Mouse (Mus musculus) embryonic facial prominence, embryonic 13.5 days (tissue): ENCODE data around the gene Vcam1. TPM values are rescaled to one million over a fixed set of nuclear protein-coding genes. Genes with fewer than 3 reads are reported as not detected.

ENCODE experiments used
- ATAC-seq: fragments of 200-750 bp; cut with Nextera tagmentation; 2 replicates; pipeline ENCODE4 v1.8.0; 2017; ENCODE audit warnings: low read depth; ENCODE audit not compliant: insufficient number of reproducible peaks, insufficient read depth, low FRiP score, low TSS enrichment
- H3K27ac ChIP-seq: fragments of 300-500 bp; sonication (generic); 2 replicates; pipeline ENCODE4 v1.5.1; 2015; ENCODE audit warnings: moderate library complexity, mild to moderate bottlenecking, inconsistent platforms
- H3K27me3 ChIP-seq: fragments of 300-500 bp; sonication (generic); 2 replicates; pipeline ENCODE4 v1.6.1; 2015; ENCODE audit warnings: mild to moderate bottlenecking, inconsistent platforms
- H3K36me3 ChIP-seq: fragments of 300-500 bp; sonication (generic); 2 replicates; pipeline ENCODE4 v1.6.1; 2015; ENCODE audit warnings: mild to moderate bottlenecking, inconsistent platforms
- H3K4me1 ChIP-seq: fragments of 300-500 bp; sonication (generic); 2 replicates; pipeline ENCODE4 v1.6.1; 2015; ENCODE audit warnings: inconsistent platforms
- H3K4me2 ChIP-seq: fragments of 300-500 bp; sonication (generic); 2 replicates; pipeline ENCODE4 v1.6.1; 2015; ENCODE audit warnings: moderate library complexity, mild to moderate bottlenecking, inconsistent platforms
- H3K4me3 ChIP-seq: fragments of 300-500 bp; sonication (generic); 2 replicates; pipeline ENCODE4 v1.5.1; 2015; ENCODE audit warnings: mild to moderate bottlenecking, inconsistent platforms
- H3K9ac ChIP-seq: fragments of 300-500 bp; sonication (generic); 2 replicates; pipeline ENCODE4 v1.6.1; 2015; ENCODE audit warnings: mild to moderate bottlenecking, inconsistent platforms
- H3K9me3 ChIP-seq: fragments of 300-500 bp; sonication (generic); 2 replicates; pipeline ENCODE4 v1.6.1; 2016; ENCODE audit warnings: inconsistent platforms
- WGBS: fragments of 180-500 bp; shearing (Covaris S2); methylation state at CpG from one replicate; pipeline ENCODE4 v1.1.7; 2015; ENCODE audit warnings: mixed read lengths; 5-methylcytosine and 5-hydroxymethylcytosine counted together
- polyA plus RNA-seq: library from polyadenylated mRNA; unstranded; fragments of >200 nt; fragmentation: Nextera tagmentation; extraction: Ambion mirVana; gene quantifications from 2 replicates; pipeline ENCODE4 v1.2.1, GENCODE M21; 2015

The Vcam1 gene
- 36.2 and 42.8 TPM in 2 replicates for polyA plus RNA-seq

DNA sequence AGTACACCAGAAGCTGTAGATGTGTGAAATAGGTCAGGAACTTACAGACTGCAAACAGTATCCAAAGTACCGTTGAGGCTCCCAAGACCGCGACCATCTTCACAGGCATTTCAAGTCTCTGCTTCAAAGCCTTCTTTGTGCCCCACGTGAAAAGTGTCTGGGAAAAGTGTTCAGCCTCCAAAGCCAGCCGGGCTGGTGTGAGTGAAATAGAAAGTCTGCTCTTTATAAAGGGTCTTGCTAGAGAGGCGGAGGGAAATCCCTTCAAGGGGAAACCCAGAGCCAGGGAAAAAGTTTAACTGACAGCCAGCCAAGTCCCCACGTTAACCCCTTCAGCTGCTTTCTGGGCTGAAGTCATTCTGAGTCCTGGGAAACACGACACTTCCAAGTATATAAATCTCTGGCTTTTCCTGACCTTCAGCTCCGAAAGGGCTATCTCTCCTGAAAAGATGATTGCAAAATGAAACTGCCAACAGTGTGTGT, at the start of gene Vcam1:
TSS of gene Vcam1 (minus strand) at position 430 of the 480 bp plus-strand sequence.
- Histone ChIP-seq H3K4me3 (peak within 1 kb of the TSS; percentile 47), H3K36me3 (0 out of 2 replicates have a peak, but pooled peaks cover under 1% of the 10 kb centered on the region), H3K4me2 (peak within 1 kb of the TSS; percentile 64), H3K9ac (peak within 1 kb of the TSS; percentile 65), H3K27ac (peak within 1 kb of the TSS; percentile 77), H3K4me1 (peaks cover 17% of the 10 kb centered on the region), H3K27me3 (no peaks in the 10 kb centered on the region), H3K9me3 (no peaks in the 10 kb centered on the region)
- WGBS = 1% methylated on average over 9 of the region's 9 CpGs
- ATAC-seq = no peak

DNA sequence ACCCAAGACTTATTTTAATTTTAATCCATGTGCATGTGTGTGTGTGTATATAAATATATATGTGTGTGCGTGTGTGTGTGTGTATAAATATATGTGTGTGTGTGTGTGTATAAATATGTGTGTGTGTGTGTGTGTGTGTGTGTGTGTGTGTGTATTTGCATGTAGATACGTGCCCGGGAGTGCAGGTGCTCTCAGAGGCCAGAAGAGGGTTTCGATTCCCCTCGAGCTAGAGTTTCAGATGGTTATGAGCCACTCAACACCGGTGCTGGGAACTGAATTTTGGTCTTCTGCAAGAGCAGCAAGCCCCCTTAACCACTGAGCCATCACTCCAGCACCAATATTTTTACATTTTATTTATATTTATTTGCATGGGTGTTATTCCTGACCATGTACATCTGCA, 45.6 kb upstream of the Vcam1 start:
- Histone ChIP-seq H3K36me3 (no peaks in the 10 kb centered on the region), H3K27me3 (no peaks in the 10 kb centered on the region), H3K9ac (no peak overlapping the region), H3K27ac (no peak overlapping the region), H3K9me3 (no peaks in the 10 kb centered on the region), H3K4me1 (no peaks in the 10 kb centered on the region), H3K4me2 (no peak overlapping the region), H3K4me3 (no peak overlapping the region)
- 86% methylated on average over 6 of the region's 6 CpGs for WGBS
- ATAC-seq = no peak

DNA sequence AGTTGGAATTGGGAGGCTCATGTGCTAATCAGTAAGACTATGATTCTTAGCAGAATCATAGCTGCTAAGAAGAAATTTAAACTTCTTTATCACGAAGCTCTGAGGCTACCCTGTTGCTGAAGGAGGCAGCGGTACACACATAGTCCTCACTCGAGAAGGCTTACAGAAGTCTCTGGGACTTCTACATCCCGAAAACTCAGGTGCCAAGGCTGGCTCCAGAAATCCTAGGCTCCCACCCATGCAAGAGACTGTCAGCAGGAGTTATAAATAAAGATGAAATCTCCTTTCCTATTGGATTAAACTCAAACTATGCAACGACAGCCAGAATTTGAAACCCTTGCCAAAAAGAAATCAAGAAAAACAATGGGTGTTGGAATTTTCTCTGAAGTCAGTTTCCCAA, 42.0 kb upstream of the Vcam1 start:
- Histone ChIP-seq H3K9ac (no peak overlapping the region), H3K36me3 (no peaks in the 10 kb centered on the region), H3K4me3 (no peak overlapping the region), H3K4me2 (no peak overlapping the region), H3K27me3 (no peaks in the 10 kb centered on the region), H3K4me1 (no peaks in the 10 kb centered on the region), H3K27ac (no peak overlapping the region), H3K9me3 (no peaks in the 10 kb centered on the region)
- 67% methylated on average over 5 of the region's 5 CpGs for WGBS
- ATAC-seq = no peak

DNA sequence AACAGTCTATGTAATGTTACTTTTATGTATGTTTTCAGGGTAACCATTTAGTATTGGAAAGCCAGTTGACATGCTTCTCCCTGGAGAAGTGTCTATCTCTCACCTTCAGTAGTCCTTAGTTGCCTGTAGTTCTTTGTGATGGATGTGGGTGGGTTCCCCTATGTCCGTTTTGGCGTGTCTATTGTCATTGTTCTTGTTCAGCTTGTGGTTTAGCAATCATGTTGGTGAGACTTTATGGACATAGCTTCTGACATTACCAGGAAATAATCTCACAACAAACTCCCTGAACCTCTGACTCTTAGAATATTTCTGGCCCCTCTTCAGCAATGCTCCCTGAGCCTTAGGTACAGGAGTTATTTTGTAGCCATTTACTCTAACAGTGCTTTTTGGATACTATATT, 38.6 kb upstream of the Vcam1 start:
- whole genome bisulfite sequencing = 82% methylated on average over 2 of the region's 2 CpGs
- no peaks in the 10 kb centered on the region for H3K4me1 ChIP-seq
- ATAC-seq = no peak
- no peaks in the 10 kb centered on the region for H3K27me3 ChIP-seq
- H3K4me3 ChIP-seq = no peak overlapping the region
- H3K4me2 ChIP-seq = no peak overlapping the region
- no peak overlapping the region for H3K27ac ChIP-seq
- no peaks in the 10 kb centered on the region for H3K9me3 ChIP-seq
- no peak overlapping the region for H3K9ac ChIP-seq
- H3K36me3 ChIP-seq = no peaks in the 10 kb centered on the region

DNA sequence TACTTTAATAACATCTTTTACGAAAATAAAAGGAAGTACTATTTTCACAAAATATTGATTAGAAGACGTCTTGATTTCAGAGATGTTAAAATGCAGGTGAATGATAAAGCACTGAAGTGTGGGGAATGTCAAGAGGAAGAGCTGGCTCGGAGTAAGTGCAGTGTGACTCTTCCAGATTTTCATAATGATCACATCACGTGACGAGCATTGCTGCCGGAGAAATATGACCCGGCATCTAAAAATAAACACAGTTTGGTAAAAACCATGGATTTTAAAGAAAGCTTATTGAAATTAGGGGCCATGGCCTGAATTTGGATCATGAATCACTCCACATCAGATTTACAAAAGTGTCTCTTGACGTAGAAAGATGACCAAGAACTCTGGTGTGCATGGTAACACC, 36.8 kb upstream of the Vcam1 start:
- H3K36me3 ChIP-seq = no peaks in the 10 kb centered on the region
- H3K9ac ChIP-seq = no peak overlapping the region
- 68% methylated on average over 8 of the region's 8 CpGs for WGBS
- ATAC-seq = no peak
- H3K27me3 ChIP-seq = no peaks in the 10 kb centered on the region
- no peak overlapping the region for H3K27ac ChIP-seq
- no peak overlapping the region for H3K4me2 ChIP-seq
- no peaks in the 10 kb centered on the region for H3K4me1 ChIP-seq
- no peaks in the 10 kb centered on the region for H3K9me3 ChIP-seq
- no peak overlapping the region for H3K4me3 ChIP-seq

DNA sequence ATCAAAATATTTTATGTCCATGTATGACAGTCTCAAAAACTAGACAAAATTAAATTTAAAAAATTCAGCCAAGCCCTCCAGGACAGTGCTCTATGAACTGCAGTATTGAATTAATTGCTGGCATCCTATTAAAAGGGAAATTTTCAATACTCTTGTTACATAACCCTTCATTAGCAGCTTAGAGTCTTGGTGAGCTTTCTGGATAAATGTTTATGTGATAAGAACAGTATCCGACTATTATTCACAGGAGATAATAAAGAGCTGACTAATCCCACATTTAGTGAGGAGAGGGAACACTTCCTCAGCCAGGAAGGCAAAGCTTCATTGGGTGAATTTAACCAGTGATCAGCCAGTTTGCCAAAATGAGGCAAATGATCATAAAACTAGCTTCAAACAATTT, 35.5 kb upstream of the Vcam1 start:
- Histone ChIP-seq H3K4me1 (no peaks in the 10 kb centered on the region), H3K9ac (no peak overlapping the region), H3K27ac (no peak overlapping the region), H3K27me3 (no peaks in the 10 kb centered on the region), H3K9me3 (no peaks in the 10 kb centered on the region), H3K36me3 (no peaks in the 10 kb centered on the region), H3K4me3 (no peak overlapping the region), H3K4me2 (no peak overlapping the region)
- WGBS = 63% methylated on average over 1 of the region's 1 CpGs
- no peak for ATAC-seq

DNA sequence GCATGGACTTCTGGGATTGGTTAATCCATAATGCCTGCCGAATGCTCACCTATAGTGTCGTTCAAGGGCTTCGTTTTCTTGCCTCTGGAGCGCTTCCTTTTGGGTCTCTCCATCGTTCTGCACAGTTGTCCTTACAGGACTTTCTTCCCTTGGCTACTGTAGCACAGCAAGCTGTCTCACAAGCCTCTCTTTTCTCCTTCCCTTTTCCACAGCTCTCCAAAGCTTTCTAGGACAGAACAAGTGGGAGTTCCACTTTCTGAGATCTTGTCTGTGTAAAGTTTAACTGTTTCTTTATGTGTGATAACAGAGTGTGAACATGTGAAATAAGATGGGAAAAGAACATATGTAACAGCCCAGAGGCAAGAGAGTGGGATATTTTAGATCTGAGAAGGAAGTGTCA, 34.0 kb upstream of the Vcam1 start:
- 83% methylated on average over 5 of the region's 5 CpGs for WGBS
- Histone ChIP-seq H3K4me3 (no peak overlapping the region), H3K36me3 (no peaks in the 10 kb centered on the region), H3K4me1 (no peaks in the 10 kb centered on the region), H3K27ac (no peak overlapping the region), H3K4me2 (no peak overlapping the region), H3K9me3 (no peaks in the 10 kb centered on the region), H3K27me3 (no peaks in the 10 kb centered on the region), H3K9ac (no peak overlapping the region)
- no peak for ATAC-seq

DNA sequence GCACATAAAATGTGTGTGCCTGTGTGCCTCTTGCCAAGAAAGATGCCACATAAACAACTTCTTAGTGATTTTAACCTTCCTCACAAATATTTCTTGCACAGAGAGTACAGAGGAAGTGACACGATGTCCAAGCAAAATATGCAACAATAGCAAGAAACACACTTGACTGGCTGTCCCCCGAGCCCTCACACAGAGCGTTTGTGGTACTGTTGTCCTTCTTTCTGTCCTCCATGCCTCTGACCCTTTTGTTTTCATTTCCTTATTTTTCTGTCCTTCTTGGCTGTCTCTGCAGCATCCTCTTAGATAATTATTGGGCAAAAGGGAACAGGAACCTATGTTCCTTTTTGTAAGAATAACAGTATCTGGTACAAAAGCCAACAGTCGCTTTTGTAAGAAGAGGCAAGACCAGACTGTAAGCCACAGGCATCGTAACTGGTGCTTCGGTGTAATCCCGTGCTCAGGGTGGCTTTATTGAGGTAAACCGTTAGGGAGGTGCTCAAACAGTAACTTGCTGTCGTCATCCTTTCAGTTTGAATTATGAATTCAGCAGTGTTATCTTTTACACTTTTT, 32.7 kb upstream of the Vcam1 start:
- H3K9ac ChIP-seq = no peak overlapping the region
- H3K36me3 ChIP-seq = no peaks in the 10 kb centered on the region
- no peak for ATAC-seq
- 82% methylated on average over 9 of the region's 9 CpGs for WGBS
- H3K27me3 ChIP-seq = no peaks in the 10 kb centered on the region
- H3K27ac ChIP-seq = no peak overlapping the region
- peaks cover 5% of the 10 kb centered on the region; the same call in 1 of the 2 replicates for H3K4me1 ChIP-seq
- no peak overlapping the region for H3K4me2 ChIP-seq
- no peaks in the 10 kb centered on the region for H3K9me3 ChIP-seq
- no peak overlapping the region for H3K4me3 ChIP-seq

DNA sequence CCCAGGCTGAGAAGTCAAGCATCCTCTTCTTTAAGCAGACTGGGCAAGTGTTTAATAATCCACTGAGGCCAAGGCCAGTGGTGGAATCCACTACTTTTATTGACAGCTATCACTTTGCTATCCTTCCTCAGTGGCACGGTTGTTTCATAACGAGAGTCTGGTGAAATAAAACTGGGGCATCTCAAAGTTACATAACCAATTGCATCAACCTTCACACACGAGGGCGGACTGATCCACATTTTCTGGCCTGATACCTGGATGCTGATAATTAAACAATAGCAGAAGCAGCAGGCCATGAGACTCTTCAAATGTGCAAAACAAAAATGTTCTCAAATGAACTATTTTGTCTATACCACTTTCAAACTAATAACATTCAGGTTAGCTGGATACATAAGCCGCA, 29.9 kb upstream of the Vcam1 start:
- 92% methylated on average over 5 of the region's 5 CpGs for WGBS
- Histone ChIP-seq H3K4me3 (no peak overlapping the region), H3K4me2 (no peak overlapping the region), H3K9ac (no peak overlapping the region), H3K4me1 (peaks cover 8% of the 10 kb centered on the region; the same call in 1 of the 2 replicates), H3K9me3 (no peaks in the 10 kb centered on the region), H3K27me3 (no peaks in the 10 kb centered on the region), H3K27ac (no peak overlapping the region), H3K36me3 (no peaks in the 10 kb centered on the region)
- no peak for ATAC-seq

DNA sequence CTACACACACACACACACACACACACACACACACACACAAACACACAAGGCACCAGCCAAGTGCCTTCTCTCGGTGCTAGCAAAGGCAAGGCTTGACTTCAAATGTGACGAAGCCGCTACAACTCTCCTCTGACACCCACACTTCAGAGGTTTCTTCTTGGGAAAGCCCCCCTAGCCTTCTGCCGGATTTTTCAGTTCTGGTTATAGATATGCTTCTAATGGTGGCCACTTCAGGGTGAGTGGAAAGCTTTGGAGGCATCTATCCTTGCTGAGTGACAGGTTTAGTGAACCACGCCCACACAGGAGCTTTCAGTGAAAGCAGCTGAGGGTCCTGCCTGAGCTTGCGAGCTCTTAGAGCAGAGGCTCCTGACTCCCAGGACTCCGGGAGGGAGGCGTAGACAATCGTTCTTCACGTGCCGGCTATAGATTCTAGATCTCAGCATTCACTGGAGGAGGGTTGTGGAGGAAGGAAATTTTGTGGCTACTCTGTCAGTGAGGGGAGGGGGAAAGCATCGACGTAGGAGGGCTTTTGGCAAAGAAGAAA, 28.0 kb upstream of the Vcam1 start:
- no peaks in the 10 kb centered on the region for H3K36me3 ChIP-seq
- H3K9ac ChIP-seq = no peak overlapping the region
- no peak overlapping the region for H3K27ac ChIP-seq
- WGBS = 64% methylated on average over 13 of the region's 13 CpGs
- no peak overlapping the region for H3K4me2 ChIP-seq
- H3K9me3 ChIP-seq = no peaks in the 10 kb centered on the region
- no peak overlapping the region for H3K4me3 ChIP-seq
- ATAC-seq = no peak
- H3K27me3 ChIP-seq = no peaks in the 10 kb centered on the region
- peaks cover 8% of the 10 kb centered on the region; the same call in 1 of the 2 replicates for H3K4me1 ChIP-seq

DNA sequence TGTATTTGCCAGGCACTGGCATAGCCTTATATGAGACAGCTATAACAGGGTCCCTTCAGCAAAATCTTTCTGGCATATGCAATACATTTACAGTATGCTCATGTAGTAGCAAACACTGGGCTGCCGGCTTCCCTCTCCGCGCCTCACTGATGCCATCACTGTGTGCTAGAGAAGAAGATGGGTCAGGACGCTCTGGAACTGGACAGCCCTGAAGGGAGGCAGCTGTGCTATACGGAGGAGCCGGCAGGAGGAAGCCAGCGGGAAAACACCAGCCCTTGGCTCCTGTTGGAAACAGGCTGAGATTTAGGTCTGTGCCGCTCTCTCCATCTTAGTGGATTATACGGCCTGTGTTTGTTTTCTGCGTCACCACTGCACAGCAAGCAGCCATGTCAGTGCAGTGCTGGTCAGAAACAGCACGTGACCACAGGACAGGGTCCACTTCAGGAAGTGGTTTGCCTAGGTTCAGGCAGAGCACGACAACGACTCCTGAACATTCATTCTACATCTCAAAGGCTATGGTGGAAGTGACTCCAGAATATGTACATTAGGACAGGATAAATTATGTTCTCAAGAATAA, 20.7 kb upstream of the Vcam1 start:
- H3K36me3 ChIP-seq = no peaks in the 10 kb centered on the region
- H3K27me3 ChIP-seq = no peaks in the 10 kb centered on the region
- H3K9ac ChIP-seq = no peak overlapping the region
- H3K4me1 ChIP-seq = no peaks in the 10 kb centered on the region
- H3K4me3 ChIP-seq = no peak overlapping the region
- no peak overlapping the region for H3K4me2 ChIP-seq
- no peaks in the 10 kb centered on the region for H3K9me3 ChIP-seq
- 83% methylated on average over 13 of the region's 13 CpGs for WGBS
- H3K27ac ChIP-seq = no peak overlapping the region
- no peak for ATAC-seq

DNA sequence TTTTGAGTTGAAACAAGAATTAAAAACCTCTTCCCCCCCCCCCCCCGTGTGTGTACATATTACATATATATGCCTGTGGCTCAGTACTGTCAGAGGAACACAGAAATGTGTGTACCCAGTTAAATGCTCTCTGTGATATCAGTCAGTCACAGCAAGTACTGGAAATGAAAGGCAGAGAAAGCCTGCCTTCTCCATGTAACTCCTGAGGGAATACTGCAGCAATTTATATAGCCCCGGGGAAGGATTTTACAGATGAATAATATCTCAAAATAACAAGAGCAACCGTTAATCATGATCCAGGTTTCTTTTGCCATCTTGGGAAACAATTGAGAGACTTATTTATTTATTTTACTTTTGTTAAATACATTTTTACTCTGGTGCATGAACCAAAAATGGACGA, 19.6 kb upstream of the Vcam1 start:
- Histone ChIP-seq H3K4me2 (no peak overlapping the region), H3K9ac (no peak overlapping the region), H3K27me3 (no peaks in the 10 kb centered on the region), H3K4me1 (no peaks in the 10 kb centered on the region), H3K36me3 (no peaks in the 10 kb centered on the region), H3K4me3 (no peak overlapping the region), H3K9me3 (no peaks in the 10 kb centered on the region), H3K27ac (no peak overlapping the region)
- 52% methylated on average over 4 of the region's 4 CpGs for WGBS
- ATAC-seq = no peak
